Mouse (Mus musculus) liver, embryonic 12.5 days (tissue): ENCODE results near the gene Lman1l. TPM values are rescaled to one million over a fixed set of nuclear protein-coding genes. Genes with fewer than 3 reads are reported as not detected.

ENCODE experiments used
- ATAC-seq: fragments of 200-750 bp; cut with Nextera tagmentation; 2 replicates; pipeline ENCODE4 v1.8.0; 2017; ENCODE audit warnings: moderate number of reproducible peaks, mild to moderate bottlenecking, moderate library complexity
- H3K27ac ChIP-seq: fragments of 300-500 bp; sonication (generic); 2 replicates; pipeline ENCODE4 v1.5.1; 2016; ENCODE audit warnings: mild to moderate bottlenecking
- H3K27me3 ChIP-seq: fragments of 300-500 bp; sonication (generic); replicated peaks from 2 replicates; pipeline ENCODE4 v1.6.1; 2016; ENCODE audit warnings: mild to moderate bottlenecking, moderate library complexity
- H3K36me3 ChIP-seq: fragments of 300-500 bp; sonication (generic); 2 replicates; pipeline ENCODE4 v1.6.1; 2016; ENCODE audit warnings: mild to moderate bottlenecking, moderate library complexity
- H3K4me1 ChIP-seq: fragments of 300-500 bp; sonication (generic); 2 replicates; pipeline ENCODE4 v1.6.1; 2016
- H3K4me2 ChIP-seq: fragments of 300-500 bp; sonication (generic); 2 replicates; pipeline ENCODE4 v1.6.1; 2016; ENCODE audit warnings: mild to moderate bottlenecking, moderate library complexity
- H3K4me3 ChIP-seq: fragments of 300-500 bp; sonication (generic); 2 replicates; pipeline ENCODE4 v1.5.1; 2016; ENCODE audit warnings: mild to moderate bottlenecking, moderate library complexity
- H3K9ac ChIP-seq: fragments of 300-500 bp; sonication (generic); 2 replicates; pipeline ENCODE4 v1.6.1; 2016; ENCODE audit warnings: mild to moderate bottlenecking, moderate library complexity
- H3K9me3 ChIP-seq: fragments of 300-500 bp; sonication (generic); replicated peaks from 2 replicates; pipeline ENCODE4 v1.6.1; 2016; ENCODE audit warnings: mild to moderate bottlenecking, moderate library complexity
- WGBS: fragments of 180-500 bp; shearing (Covaris S2); methylation state at CpG from one replicate; pipeline ENCODE4 v1.1.7; 2016; ENCODE audit not compliant: insufficient replicate concordance; 5-methylcytosine and 5-hydroxymethylcytosine counted together
- polyA plus RNA-seq: library from polyadenylated mRNA; unstranded; fragments of >200 nt; fragmentation: Nextera tagmentation; extraction: Ambion mirVana; gene quantifications from 2 replicates; pipeline ENCODE4 v1.2.1, GENCODE M21; 2016

Gene Lman1l
- polyA plus RNA-seq, 1 experiment from 2014 or later = not detected

DNA sequence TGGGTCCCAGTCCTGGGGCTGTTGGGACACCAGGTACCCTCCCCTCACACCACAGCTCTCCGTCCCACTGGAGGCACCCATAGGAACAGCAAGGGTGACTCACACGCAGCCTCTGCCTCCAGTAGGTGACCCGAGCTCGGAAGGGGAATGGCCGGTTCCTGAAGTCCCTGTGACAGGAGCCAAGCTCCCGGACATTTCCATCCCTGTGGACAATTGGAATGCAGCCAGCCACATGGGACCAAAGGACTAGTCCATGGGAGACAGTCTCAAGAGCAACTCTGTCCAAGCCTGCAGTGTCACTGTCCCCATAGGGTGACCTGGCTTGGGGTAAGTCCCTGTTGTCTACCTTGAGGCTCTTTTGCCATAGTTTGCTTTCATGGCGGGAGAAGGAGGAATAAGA is 6.6 kb downstream of the Lman1l start:
- Histone ChIP-seq H3K27me3 (peaks cover 55% of the 10 kb centered on the region), H3K4me3 (no peak overlapping the region), H3K4me1 (peaks cover 7% of the 10 kb centered on the region), H3K27ac (no peak overlapping the region), H3K36me3 (no peaks in the 10 kb centered on the region), H3K9ac (no peak overlapping the region), H3K4me2 (no peak overlapping the region), H3K9me3 (no peaks in the 10 kb centered on the region)
- 53% methylated on average over 7 of the region's 7 CpGs for WGBS
- no peak for ATAC-seq

- WGBS = 57% methylated on average over 7 of the region's 7 CpGs
- Histone ChIP-seq H3K36me3 (no peaks in the 10 kb centered on the region), H3K27me3 (peaks cover 67% of the 10 kb centered on the region), H3K4me1 (peaks cover 7% of the 10 kb centered on the region), H3K9ac (no peak overlapping the region), H3K4me3 (no peak overlapping the region), H3K9me3 (no peaks in the 10 kb centered on the region), H3K4me2 (no peak overlapping the region), H3K27ac (no peak overlapping the region)
- no peak for ATAC-seq
These were observed 8.0 kb downstream of the Lman1l start for GRCm38 (mm10) chr9:57612587-57612986.

DNA sequence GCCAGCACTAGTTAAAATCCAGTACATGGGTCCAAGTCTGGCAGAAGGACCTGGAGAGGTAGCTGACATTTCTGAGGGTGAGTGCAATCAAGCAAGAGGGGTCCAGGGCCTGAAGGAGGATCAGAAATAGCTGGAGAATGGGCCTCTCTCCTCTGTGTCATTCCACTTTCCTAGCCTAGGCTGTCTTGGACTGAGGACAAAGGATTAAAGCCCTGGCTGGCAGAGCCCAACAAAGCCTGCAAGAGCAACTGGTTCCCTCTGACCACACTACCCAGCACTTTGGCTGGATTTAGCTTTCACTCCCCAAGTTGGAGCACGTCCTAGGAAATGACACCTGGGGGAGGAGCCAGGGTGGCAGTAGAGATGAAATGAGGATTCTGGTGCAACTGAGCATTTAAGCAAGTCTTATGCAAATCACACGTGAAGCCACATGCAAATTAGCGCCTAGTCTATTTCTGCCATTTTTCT is 10.2 kb downstream of the Lman1l start:
- Histone ChIP-seq H3K9ac (no peak overlapping the region), H3K36me3 (no peaks in the 10 kb centered on the region), H3K4me1 (peaks cover 4% of the 10 kb centered on the region), H3K4me2 (no peak overlapping the region), H3K4me3 (no peak overlapping the region), H3K27ac (no peak overlapping the region), H3K9me3 (no peaks in the 10 kb centered on the region), H3K27me3 (peaks cover 82% of the 10 kb centered on the region)
- 37% methylated on average over 3 of the region's 3 CpGs for WGBS
- no peak for ATAC-seq

DNA sequence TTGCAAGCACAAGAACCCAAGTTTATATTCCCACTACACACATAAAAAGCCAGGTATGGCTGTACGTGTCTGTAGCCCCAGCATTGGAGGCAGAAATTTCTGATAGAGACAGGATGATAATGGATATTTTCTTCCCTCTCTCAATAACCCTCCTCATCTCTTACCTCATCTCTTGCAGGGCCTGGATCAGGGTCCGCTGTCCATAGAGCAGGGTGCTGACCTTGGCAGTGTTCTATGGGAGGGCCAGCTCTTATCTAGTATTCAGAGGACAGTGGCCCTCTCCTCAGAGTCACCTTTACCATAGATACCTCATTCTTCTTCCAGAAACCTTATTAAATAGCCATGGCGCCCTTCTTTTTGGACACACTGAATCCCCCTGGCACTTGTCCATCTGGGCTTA is 10.8 kb downstream of the Lman1l start:
- no peak overlapping the region for H3K4me2 ChIP-seq
- H3K27me3 ChIP-seq = peaks cover 88% of the 10 kb centered on the region
- H3K27ac ChIP-seq = no peak overlapping the region
- H3K4me3 ChIP-seq = no peak overlapping the region
- no peaks in the 10 kb centered on the region for H3K36me3 ChIP-seq
- H3K4me1 ChIP-seq = no peaks in the 10 kb centered on the region
- no peak overlapping the region for H3K9ac ChIP-seq
- WGBS = 41% methylated on average over 3 of the region's 3 CpGs
- H3K9me3 ChIP-seq = no peaks in the 10 kb centered on the region
- no peak for ATAC-seq

GRCm38 (mm10) chr9:57606139-57606851 is 14.3 kb downstream of the Lman1l start, which contains the start of gene Cplx3:
Gene Cplx3 (minus strand): TSS chr9:57606281.
- Histone ChIP-seq H3K9ac (no peak within 1 kb of the TSS), H3K4me2 (no peak within 1 kb of the TSS), H3K36me3 (no peaks in the 10 kb centered on the region), H3K4me1 (peaks cover 3% of the 10 kb centered on the region; the same call in 1 of the 2 replicates), H3K27me3 (peaks cover 91% of the 10 kb centered on the region), H3K4me3 (no peak within 1 kb of the TSS), H3K27ac (no peak within 1 kb of the TSS), H3K9me3 (no peaks in the 10 kb centered on the region)
- no peak for ATAC-seq
- WGBS = 6% methylated on average over 24 of the region's 24 CpGs

GRCm38 (mm10) chr9:57605503-57605902 is 15.1 kb downstream of the Lman1l start:
- no peak for ATAC-seq
- Histone ChIP-seq H3K27me3 (peaks cover 87% of the 10 kb centered on the region), H3K4me2 (no peak overlapping the region), H3K4me1 (peaks cover 11% of the 10 kb centered on the region), H3K36me3 (no peaks in the 10 kb centered on the region), H3K27ac (no peak overlapping the region), H3K4me3 (no peak overlapping the region), H3K9me3 (no peaks in the 10 kb centered on the region), H3K9ac (no peak overlapping the region)
- WGBS = 21% methylated on average over 9 of the region's 9 CpGs

- Histone ChIP-seq H3K27me3 (peaks cover 80% of the 10 kb centered on the region), H3K9me3 (no peaks in the 10 kb centered on the region), H3K4me2 (no peak overlapping the region), H3K27ac (no peak overlapping the region), H3K4me3 (no peak overlapping the region), H3K36me3 (no peaks in the 10 kb centered on the region), H3K4me1 (peaks cover 17% of the 10 kb centered on the region), H3K9ac (no peak overlapping the region)
- WGBS = 65% methylated on average over 4 of the region's 4 CpGs
- ATAC-seq = no peak
These were observed 15.7 kb downstream of the Lman1l start for GRCm38 (mm10) chr9:57604875-57605274.

- H3K9me3 ChIP-seq = no peaks in the 10 kb centered on the region
- H3K4me1 ChIP-seq = peaks cover 27% of the 10 kb centered on the region
- peaks cover 66% of the 10 kb centered on the region for H3K27me3 ChIP-seq
- ATAC-seq = no peak
- H3K4me3 ChIP-seq = no peak overlapping the region
- 49% methylated on average over 8 of the region's 8 CpGs for WGBS
- no peak overlapping the region for H3K4me2 ChIP-seq
- H3K27ac ChIP-seq = no peak overlapping the region
- no peaks in the 10 kb centered on the region for H3K36me3 ChIP-seq
- no peak overlapping the region for H3K9ac ChIP-seq
These were observed 18.5 kb downstream of the Lman1l start for GRCm38 (mm10) chr9:57602098-57602497.

DNA sequence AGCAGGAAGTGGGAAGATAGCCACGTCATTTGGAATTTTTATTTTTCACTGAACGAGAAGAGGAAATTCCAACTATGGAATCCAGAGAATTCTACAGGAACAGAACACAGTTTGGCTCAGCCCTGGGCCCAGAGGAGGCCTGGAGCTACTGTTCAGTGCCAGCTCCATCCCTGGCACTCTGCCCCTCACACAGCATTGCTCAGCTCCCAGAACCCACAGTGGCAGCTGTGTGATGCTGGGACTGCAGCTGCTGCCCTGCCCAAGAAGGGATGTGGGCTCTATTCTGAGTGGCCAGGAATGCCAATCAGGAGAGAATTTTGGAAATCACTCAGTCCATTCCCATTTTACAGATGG is 19.2 kb downstream of the Lman1l start:
- Histone ChIP-seq H3K9ac (no peak overlapping the region), H3K27me3 (peaks cover 59% of the 10 kb centered on the region), H3K4me1 (peaks cover 27% of the 10 kb centered on the region), H3K4me2 (no peak overlapping the region), H3K4me3 (no peak overlapping the region), H3K27ac (no peak overlapping the region), H3K9me3 (no peaks in the 10 kb centered on the region), H3K36me3 (no peaks in the 10 kb centered on the region)
- 67% methylated on average over 2 of the region's 2 CpGs for WGBS
- no peak for ATAC-seq

GRCm38 (mm10) chr9:57600620-57601352 is 19.8 kb downstream of the Lman1l start:
- Histone ChIP-seq H3K4me3 (no peak overlapping the region), H3K27me3 (peaks cover 53% of the 10 kb centered on the region), H3K36me3 (no peaks in the 10 kb centered on the region), H3K27ac (no peak overlapping the region), H3K9me3 (no peaks in the 10 kb centered on the region), H3K9ac (no peak overlapping the region), H3K4me2 (peak overlapping the region; percentile 25), H3K4me1 (peaks cover 27% of the 10 kb centered on the region)
- peak; percentile 61 for ATAC-seq
- WGBS = 6% methylated on average over 3 of the region's 3 CpGs

DNA sequence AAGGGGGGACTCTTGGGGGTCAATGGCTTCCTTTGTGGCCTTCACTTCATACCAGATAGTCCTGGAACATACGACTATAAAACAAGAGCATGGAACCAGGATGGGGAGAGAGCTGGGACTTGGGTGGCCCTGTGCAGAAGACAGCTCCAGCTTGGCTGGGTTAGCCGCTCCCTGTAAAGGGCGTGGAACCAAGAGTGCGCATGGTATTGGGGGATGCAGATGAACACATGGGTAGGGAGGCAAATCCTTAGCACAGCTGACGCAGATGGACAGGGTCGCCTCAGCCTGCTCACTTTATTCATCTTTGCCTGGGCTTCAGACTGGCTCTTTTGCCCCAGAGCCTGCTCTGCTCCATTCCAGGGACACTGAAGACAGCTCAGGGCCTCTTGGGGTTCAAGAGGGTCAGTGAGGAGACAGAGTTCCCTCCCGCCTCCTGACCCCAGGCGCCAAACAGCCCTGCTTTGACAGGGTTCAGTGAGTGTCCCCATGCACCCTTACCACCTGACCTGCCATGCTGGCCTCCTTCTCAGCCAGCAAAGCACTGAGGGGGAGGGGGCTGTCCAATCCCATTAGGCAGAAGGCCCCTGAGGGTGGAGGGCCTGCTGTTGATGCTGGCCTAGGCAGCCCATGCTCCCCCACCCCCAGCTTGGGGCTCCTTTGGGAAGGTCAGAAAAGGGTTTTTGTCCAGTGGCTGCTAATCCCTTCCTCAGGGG is 21.6 kb downstream of the Lman1l start:
- peaks cover 32% of the 10 kb centered on the region for H3K4me1 ChIP-seq
- peaks cover 14% of the 10 kb centered on the region for H3K36me3 ChIP-seq
- no peak overlapping the region for H3K9ac ChIP-seq
- WGBS = 63% methylated on average over 8 of the region's 8 CpGs
- H3K27me3 ChIP-seq = peaks cover 36% of the 10 kb centered on the region
- no peaks in the 10 kb centered on the region for H3K9me3 ChIP-seq
- no peak overlapping the region for H3K4me3 ChIP-seq
- no peak for ATAC-seq
- no peak overlapping the region for H3K4me2 ChIP-seq
- no peak overlapping the region for H3K27ac ChIP-seq

DNA sequence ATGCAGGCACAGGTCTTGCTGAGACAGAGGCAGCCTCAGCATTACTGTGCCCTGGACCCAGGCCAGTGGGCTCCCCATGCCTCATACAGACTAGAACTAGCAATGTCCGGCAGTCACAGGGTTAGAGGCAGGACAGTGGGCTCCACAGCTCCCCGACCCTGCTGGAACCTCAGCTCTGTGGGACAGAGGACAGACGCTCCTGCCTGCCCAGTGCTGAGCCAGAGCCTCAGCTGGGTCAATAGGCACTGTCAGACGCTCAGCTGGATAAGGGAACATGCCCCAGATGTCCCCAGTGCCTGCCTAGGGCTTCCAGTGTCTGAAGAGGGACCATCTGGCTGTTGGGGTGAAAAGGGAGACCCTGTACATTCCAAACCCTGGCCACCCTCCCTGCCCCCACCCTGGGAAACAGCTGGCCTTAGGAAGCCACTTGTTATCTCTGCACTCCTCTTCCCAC is 22.6 kb downstream of the Lman1l start:
- Histone ChIP-seq H3K4me1 (peaks cover 37% of the 10 kb centered on the region), H3K27ac (no peak overlapping the region), H3K4me2 (no peak overlapping the region), H3K27me3 (peaks cover 26% of the 10 kb centered on the region; the same call in 1 of the 2 replicates), H3K9me3 (no peaks in the 10 kb centered on the region), H3K4me3 (no peak overlapping the region), H3K36me3 (peaks cover 25% of the 10 kb centered on the region), H3K9ac (no peak overlapping the region)
- WGBS = 29% methylated on average over 4 of the region's 4 CpGs
- no peak for ATAC-seq
